Mouse (Mus musculus) liver, adult 2 months (tissue): ENCODE results near the gene Cd6.

ENCODE experiments used
- CTCF ChIP-seq: fragments of 200-500 bp; IDR thresholded peaks from 2 replicates; pipeline ENCODE4 v1.5.1; 2011; ENCODE audit warnings: low read depth, low read length, control low read depth
- POLR2A ChIP-seq: fragments of 200-500 bp; IDR thresholded peaks from 2 replicates; pipeline ENCODE4 v1.6.1; 2011; ENCODE audit warnings: low read length, control low read depth; ENCODE audit not compliant: insufficient read depth; ENCODE audit errors: extremely low read depth

- TF ChIP-seq CTCF (no peak), POLR2A (no peak)
These were observed 38.8 kb upstream of the Cd6 start for GRCm38 (mm10) chr19:10868623-10869141.
